Mouse (Mus musculus) thymus, adult 2 months (tissue): Measurements from ENCODE around the gene Lrrfip1.

ENCODE experiments used
- CTCF ChIP-seq: fragments of 200-500 bp; IDR thresholded peaks from 2 replicates; pipeline ENCODE4 v1.5.1; 2012; ENCODE audit warnings: mild to moderate bottlenecking, control low read depth, low read length, moderate library complexity, borderline replicate concordance; ENCODE audit not compliant: control insufficient read depth, poor library complexity, insufficient read depth; ENCODE audit errors: extremely low read depth
- POLR2A ChIP-seq: fragments of 200-500 bp; IDR thresholded peaks from 2 replicates; pipeline ENCODE4 v1.6.1; 2012; ENCODE audit warnings: mild to moderate bottlenecking, low read length, control low read depth, moderate library complexity; ENCODE audit not compliant: control insufficient read depth, poor library complexity, insufficient read depth; ENCODE audit errors: extremely low read depth

DNA sequence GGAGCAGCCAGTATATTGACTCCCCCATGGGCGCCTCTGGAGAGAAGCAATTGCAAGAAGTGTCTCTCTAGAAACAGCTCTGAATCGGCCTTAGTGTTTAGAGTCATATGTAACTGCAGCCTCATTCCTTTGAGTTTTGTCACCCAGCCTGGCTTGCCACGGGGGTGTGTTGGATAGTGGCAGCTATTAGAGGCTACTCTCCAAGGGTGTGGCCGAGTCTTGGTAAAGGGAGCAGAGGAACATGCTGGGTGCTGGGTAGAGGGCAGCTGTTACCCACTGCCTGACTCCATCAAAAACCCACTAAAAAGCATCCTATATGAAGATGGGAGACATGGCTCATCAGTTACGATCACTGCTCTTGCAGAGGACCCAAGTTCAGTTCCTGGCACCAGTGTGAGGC, 24.7 kb downstream of the Lrrfip1 start:
- TF ChIP-seq CTCF (no peak), POLR2A (no peak)
